Mouse (Mus musculus) MEL-GATA-1-ER (cell line): Measurements from ENCODE around the gene Atp8a1.
A peak's percentile ranks its signal among the peaks of the same experiment; 100 is the strongest.

Source experiments
- DNase-seq: peaks from one replicate; pipeline ENCODE4 v3.0.0-alpha.2; 2012; ENCODE audit warnings: low read depth; ENCODE audit errors: extremely low read depth

Gene Atp8a1

DNA sequence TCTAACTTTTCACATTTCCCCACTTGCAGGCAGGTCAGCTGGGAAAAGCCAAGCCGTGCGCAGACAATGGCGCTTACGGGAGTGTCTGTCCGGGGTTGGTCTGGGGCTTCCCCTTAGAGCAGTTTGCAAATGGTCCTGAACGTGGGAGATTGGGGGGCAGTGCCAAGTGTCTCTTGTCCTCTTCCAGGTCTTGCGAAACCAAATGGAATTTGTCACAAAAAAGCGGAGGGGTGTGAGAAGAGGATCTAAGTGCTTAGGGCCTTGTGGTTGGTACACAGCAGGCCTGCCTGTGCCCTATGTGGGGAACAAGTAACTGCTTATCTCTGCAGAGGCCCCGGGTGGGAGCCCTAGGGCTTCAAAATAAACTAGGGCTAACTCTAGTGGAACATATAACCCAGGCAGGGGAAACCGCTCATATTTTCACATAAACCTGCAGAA lies 213.4 kb downstream of the Atp8a1 start:
- DNase-seq, result no peak

DNA sequence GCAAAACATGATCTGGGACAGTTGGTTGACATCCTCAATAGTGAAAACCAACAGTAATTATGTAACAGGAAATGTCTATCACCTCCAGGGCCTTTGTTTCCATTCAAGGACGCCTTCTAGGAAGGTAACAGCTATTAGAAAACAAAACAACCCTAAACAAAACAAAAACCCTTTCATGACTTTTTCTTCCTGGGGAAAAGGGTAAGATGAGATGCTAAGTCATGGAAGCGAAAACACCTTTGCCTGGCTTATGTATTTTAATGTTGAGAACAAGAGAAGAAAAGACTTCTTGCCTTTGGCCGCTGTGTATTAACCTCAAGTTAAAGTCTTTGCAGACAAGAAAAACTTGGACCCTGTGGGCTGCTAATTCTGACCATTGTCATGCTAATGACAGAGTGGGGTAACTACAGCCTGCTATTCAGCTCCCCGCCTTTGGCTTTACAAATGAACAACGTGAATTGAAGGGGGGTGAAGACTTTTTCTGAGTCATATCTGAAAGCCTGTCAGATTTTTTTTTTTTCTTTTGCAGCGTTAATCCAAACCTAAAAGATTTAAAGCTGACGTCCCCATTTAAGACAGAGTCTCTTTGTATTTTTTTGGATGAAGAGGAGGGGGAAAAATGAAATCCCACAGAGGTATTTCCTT lies 214.0 kb downstream of the Atp8a1 start:
- no peak for DNase-seq

DNA sequence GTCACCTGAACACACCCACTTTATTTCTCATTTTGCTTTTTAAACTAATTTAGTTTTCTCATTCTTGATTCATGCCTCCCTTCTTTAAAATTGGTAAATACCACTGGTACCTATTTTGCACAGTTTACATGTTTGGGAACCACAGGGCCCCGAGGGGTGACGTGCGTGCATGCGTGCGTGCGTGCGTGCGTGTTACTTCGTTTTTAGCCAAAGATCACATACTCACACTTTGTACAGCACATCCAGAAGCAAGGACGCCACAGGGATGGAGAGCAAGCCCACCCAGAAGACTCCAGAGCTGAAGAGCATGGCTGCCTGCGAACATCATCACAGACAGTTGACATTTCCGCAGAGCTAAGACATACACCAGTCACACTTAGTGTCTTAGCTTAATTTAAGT lies 216.0 kb downstream of the Atp8a1 start:
- no peak for DNase-seq

DNA sequence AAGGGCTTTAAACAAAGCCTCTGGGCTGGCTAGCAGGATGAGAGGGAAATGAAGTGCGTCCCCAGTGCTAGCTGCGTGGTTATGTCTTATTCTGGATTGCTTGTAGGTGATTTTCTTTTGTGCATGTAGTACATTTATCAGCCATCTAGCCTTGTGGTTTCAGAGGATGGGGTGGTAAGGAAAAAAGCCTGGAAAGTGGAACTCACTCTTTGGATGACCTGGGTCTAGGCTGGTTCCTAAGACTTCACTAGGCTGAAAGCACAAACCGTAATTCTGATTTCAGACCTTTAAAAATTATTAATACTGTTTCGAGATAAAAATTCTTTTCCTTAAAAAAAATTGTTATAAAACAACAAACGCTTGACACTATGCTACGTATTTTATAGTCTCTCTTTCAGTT lies 217.4 kb downstream of the Atp8a1 start:
- DNase-seq, result no peak

DNA sequence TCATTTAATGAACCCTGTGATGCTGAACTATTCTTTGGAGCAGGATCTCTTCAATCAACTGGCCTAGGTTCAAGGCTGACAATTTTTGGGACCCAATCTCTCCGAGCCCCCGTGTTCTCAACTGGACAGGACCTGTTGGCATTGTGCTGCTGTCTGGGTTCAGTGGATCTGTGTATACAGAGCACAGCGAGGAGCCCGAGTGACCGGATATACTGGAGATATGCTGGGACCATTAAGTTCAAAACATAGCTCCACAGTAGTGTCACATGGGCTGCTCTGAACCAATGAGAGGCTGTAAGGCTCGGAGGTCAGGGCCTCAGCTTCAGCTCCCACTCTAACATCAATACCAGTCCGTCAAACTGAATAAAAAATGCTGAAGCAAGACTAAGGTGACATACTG lies 217.8 kb downstream of the Atp8a1 start:
- no peak for DNase-seq

DNA sequence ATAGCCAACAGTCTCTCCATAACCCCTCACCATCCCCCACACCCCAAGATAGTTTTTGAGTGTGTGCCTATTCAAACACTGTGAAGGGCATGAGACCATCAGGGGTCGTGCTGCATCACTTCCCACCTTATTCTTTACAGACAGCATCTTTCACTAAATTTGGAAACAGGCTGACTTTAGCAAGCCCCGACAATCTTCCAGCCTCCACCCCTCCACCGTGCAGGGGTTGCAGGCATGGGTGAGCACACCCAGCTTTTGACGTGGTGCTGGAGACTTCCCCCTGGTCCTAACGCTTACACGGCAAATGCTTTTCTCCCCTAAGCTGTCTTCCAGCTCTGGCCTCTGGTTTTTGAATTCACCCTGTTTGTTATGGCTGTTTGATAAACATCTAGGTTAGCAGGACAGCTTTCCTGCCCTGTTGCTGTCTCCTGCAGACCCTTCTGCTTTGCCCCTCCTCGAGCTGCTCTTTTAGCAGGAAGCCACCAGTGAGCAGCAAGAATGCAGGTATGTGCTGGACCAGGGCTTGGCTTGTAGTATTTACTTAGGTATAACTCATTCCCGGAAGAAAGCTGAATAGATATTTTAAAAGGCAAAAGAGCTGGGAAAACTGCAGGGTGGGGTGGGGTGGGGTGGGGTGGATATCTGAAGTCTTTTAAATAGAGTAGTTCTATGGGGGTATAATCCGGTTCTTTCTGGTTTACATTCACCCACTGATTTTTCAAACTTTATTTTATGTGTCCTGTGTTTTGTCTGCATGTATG lies 218.9 kb downstream of the Atp8a1 start:
- no peak for DNase-seq

DNA sequence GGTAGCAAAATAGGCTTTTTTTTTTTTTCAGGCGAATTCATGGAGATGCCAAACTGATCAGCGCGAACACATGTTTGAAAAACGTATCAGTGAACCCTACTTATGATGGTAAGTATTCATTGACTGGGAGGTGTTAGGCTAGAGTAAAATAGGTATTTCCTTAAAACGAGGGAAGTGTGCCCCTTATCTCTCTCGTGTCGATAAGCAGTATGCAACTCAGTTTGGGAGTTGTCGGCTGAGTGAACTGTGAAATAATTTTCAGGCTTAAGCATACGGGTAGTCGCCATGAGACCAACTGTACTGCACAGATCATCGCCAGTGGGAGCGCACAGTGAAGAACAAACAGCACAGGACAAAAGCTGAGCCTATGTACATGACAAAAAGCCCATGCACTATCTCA lies 226.0 kb downstream of the Atp8a1 start:
- DNase-seq, result no peak

DNA sequence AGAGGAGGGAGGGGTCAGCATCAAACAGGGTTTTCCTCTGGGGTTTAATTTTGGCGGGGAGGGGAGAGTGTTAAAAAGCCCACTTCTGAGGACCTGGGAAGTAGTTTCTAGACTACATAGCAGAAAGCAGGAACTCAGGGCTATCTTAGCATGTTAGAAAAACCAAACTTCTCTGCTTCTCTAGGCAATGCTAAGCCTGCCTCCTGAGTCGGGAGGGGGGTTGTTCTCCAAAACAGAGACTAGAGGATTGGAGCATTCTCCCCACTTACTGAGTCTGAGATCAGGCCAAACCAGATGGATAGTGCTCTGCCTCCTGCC lies 237.8 kb downstream of the Atp8a1 start:
- no peak for DNase-seq

DNA sequence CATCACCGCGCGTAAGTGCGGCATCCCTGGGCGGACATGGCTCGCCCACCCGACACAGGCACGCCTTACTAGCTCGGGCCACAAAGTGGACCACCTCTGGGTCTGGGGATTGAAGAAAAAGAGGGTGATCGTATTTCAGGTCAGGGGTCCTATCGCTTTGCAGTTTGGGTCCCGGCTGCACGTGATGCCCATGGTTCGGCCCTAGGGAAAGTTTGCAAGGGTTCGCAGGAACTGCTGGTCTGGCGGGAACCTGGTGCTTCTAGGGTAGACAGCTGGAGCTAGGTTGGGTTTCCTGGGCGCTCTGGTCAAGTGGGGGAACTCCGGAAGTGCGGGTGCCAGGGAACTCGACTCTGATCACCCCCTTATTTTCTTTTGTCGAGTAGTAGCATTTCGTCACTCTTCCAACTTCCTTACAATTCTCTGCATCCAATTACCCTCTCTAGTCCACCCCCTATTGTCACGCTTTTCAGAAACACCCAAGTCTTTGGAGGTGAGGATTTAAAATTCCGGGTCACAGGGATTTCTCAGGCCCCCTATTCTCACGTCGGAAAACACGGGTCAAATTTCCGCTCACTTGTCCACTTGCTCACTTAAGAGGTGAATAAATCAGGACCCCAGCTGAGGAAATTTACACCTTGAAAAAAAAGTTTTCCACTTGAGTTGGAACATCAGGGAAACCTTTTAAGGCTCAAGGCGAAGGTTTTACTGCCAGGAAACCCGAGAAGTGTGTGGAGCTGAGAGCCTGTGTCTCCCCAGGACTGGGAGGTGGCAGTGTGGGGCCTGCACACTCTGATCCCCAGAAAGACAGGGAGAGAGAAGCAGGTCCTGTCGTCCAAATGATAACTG lies 238.3 kb downstream of the Atp8a1 start:
- DNase-seq, result no peak

DNA sequence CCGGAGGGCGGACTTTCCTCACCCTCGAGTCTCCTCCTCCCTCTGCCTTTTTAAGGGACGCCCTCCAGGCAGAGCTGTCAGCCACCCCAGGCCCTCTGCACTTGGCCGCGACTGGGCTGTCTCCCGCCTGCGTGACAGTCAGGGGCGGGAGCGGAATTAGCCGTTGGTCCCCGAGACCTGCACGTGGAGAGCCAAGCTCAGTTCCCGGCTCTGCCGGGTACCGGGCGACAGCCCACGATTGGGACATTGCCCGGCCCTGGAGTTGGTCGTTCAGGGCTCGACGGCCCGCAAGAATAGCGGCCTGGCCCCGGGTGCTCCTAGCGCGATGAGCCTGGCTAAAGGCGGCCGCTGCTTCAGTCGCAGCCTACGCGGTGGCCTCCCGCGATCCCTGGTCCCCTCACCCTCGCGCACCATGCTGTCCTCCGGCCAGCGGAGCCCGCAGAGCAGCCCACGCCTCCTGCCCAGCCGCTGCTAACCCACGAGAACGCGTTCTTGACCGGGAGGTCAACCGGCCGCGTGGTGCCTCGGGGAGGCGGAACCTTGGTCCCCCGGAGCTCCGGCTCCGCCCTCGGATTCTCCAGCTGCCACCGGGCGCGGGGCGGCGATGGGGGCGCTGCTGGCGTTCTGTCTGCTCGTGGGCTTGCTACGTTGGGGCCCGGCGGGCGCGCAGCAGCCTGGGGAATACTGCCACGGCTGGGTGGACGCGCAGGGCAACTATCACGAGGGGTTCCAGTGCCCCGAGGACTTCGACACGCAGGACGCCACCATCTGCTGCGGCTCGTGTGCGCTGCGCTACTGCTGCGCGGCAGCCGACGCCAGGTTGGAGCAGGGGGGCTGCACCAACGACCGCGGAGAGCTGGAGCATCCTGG lies 239.2 kb downstream of the Atp8a1 start, which contains the start of gene Shisa3:
Gene Shisa3 (plus strand): TSS at position 79 of the 870 bp plus-strand sequence.
- DNase-seq, result no peak

DNA sequence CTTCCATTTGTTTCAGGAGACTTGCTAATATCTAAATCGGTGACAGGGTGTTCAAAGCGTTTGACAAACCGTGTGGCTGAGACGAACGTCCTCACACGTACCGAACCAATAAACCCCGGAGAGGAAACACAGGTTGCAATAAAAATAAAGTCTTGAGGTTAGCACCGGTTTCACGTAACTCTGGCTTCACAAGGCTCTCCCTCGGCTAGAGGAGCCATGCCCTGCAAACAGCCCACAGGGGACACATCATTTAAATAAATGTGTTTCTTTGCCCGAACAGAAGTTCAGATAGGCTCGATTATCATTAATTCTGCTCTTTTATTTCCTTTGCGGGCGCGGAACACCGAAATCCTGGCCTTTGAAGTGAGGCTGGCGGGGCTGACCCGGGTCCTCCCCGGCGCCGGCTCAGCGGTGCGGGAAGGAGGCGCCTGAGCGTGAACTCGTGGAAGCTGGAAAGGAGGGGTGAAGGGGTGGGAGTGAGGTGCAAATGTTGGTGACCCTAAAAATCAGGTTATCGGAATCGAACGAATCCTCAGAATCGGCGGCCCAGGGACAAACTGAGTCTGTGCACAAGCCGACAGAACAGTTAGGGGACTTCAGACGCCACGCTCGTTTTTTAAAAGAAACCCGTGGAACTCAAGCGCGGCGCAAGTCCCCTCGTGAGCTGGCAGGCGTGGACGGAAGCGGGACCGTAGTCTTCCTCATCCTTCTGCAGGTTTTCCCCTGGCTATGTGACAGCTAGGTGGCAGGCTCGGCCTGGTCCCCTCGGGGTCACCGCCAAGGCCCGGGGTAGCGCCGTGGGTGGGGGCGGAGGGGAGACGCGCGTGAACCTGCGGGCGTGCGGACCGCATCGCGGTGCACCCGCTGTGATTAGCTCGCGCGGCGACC lies 240.1 kb downstream of the Atp8a1 start:
- DNase-seq, result no peak

DNA sequence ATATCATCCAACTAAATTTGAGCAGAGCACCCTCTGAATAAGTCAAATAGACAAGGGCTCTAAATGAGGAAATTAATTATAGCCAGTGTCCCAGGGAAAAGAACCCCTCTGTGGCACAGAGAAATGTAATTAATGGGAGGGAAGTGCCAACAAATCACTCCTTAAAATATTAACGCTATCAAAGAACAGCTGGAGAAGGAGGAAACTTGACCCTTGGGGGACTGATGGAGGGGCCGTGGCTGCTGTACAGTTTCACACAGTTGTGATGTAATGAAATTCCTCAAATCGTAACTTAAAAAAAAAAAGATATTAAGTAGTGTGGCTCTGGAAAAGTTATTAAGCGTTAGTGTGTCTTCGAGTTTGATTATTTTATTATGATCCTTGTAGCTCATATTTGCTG lies 241.3 kb downstream of the Atp8a1 start:
- no peak for DNase-seq

DNA sequence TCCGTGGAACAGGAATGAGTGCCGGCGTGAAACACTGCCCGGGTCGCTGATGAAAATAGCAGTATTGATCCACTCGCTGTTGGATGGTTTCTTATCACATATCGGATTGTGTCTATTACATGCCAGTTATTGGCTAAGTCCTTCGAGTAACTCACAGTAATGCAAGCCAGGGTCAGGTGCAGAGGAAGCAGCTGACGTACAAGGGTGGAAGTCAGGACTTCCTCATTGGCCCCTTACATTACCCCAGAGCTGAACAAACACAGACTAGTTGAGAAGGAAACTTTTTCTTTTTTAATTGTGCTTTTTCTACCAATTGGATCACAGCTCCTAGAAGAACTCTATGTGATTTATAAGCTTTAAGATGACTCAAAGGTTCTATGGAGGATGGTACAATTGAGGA lies 247.3 kb downstream of the Atp8a1 start:
- DNase-seq, result no peak

DNA sequence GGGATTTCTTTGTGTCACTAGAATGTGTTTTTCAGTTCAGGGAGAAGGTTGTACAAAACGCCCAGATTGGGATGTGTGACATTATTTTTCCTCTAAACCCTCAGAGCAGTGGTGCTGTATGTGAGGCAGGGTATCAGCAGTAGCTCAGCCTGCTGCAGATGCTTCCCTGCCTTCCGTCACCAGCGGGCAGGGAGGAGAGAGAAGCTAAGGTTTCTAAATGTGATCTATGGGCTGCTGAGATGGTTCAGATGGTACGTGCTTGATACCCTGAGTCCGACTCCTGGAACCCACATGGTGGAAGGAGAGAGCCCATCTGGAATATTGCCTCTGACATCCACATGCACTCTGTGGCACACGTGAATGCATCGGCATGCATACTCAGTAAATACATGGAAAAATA lies 251.6 kb downstream of the Atp8a1 start:
- DNase-seq, result no peak

DNA sequence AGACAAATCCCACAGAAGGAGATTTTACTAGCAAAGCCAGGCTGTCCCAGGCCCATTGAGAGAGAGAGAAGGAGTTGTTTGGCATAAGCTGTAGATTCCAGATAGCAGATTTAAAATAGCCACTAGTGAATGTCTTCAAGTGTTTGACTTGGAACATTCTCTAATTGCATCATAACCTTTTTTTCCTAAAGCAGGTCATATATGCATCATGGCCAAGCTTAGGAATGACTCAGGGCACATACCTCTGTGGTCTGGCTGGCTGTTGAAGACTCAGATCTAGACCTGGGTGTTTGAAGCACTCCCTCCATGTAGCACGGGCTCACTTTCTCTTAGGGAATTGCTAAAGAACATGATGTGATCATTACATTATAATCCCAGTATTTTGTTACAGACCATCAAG lies 252.2 kb downstream of the Atp8a1 start:
- no peak for DNase-seq

DNA sequence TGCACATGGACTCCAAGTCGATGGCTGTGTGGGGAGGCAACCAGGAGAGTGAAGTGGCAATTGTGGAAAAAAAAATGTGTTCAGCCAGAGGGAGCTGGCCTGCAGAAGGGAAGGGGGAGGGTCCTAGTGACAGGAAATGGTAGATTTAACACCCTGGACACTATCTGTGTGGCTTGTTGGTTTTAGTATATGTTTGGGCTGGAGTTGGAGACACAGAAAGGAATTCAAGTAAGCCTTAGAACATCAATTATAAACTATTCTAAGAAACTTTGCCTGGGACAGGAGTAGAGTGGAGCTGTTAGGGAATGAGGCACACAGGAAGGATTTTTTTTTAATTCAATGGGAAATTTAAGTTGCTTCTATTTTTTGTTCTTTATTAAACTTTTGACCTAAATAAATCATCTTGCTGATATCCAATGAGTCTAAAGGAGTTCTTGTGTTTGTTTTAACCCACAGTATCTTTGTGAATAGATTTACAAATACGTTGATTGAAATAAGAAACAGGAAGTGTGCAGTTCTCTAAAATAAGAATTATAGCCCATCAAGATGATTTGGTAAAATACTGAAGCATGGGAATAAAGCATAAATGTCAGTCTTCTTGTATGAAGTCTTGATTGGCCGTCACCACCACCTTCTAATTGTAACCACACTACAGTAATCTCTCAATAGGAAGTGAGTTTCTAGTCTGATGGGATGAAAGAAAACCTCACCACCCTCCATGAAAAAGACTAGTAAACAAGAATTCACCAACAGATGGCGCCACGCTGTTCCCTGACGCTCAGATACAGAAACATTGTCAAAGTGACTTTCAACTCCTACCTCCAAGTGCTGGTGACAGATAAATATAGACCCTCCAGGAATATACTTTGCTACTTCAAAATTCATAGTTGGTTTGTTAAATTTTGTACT lies 267.3 kb downstream of the Atp8a1 start:
- DNase-seq, result peak; percentile 34

DNA sequence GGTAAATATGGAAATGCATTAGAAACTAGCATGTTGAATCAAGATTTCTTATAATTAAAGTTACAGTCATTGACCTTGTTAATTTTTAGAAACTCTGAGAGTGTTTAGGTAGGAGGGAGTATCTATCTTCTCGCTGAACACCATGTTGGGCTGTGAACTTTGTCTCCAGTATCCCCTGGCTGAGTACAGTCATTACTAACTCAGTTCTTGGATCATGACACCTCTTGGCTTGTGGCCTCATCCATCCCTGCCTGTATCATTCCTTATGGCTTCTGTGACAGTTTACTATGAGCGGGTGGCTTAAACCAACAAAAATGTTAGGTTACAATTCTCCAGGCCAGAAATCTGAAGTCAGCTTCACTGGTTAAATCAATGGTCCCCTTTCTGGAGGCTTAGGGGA lies 271.5 kb downstream of the Atp8a1 start:
- DNase-seq, result no peak

DNA sequence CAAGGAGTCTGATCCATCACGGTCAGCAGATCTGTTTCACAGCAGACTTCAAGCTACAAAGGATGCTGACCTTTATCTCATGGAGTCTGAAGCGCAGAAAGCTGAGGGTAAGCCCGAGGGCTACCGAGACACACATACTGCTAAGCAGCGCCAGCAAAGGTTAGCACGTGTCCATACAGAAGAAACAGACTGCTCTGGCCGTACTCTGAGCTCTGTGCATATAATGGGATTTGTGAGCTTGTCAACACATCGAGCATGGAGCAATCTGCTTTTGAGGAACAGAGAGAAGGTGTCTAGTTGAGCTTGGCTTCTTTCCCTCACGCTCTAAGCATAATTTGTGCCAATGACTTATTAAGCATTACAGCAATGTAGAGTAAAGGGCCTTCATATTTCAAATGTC lies 273.2 kb downstream of the Atp8a1 start:
- DNase-seq, result no peak

DNA sequence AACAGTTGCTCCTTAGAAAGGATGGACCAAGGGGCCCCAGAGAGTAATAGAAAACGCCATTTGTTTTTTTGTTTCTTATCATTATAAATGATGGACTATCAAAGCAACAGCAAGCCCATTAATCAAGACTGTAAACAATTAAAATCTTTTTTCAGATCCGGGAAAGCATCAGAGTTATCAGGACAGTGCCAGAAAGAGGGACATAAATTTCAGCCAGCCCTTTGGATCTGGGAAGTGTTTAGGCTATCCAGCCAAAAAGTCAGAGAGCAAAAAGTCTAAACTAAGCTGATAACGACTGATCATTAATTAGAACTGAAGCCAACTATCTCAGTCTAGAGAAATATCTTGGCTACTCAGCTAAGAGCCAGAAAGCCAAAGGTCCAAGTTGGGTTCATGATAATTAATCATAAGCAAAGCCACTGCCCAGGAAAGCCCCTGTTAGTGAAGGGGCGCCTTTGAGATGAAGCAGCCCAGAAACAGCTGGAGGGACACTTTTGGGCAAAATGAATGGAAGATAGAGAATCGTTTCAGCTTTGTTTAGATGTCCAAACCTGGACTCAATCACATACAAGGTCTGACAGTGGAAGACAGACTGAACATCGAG lies 274.6 kb downstream of the Atp8a1 start:
- DNase-seq, result no peak
